Mouse (Mus musculus) lung, embryonic 16.5 days (tissue): Measurements from ENCODE around the gene Sptlc2. TPM values are rescaled to one million over a fixed set of nuclear protein-coding genes. Genes with fewer than 3 reads are reported as not detected.

Experiments used
- ATAC-seq: fragments of 200-750 bp; cut with Nextera tagmentation; 2 replicates; pipeline ENCODE4 v1.8.0; 2017; ENCODE audit warnings: low read depth, mild to moderate bottlenecking, moderate library complexity
- H3K27ac ChIP-seq: fragments of 300-500 bp; sonication (generic); 2 replicates; pipeline ENCODE4 v1.5.1; 2014; ENCODE audit warnings: mild to moderate bottlenecking, control low read depth, low read length
- H3K27me3 ChIP-seq: fragments of 300-500 bp; sonication (generic); 2 replicates; pipeline ENCODE4 v1.6.1; 2014; ENCODE audit warnings: low read depth, low read length, mixed read lengths; ENCODE audit not compliant: control insufficient read depth, insufficient read depth
- H3K36me3 ChIP-seq: fragments of 300-500 bp; sonication (generic); 2 replicates; pipeline ENCODE4 v1.6.1; 2014; ENCODE audit warnings: low read length; ENCODE audit not compliant: control insufficient read depth, insufficient read depth
- H3K4me1 ChIP-seq: fragments of 300-500 bp; sonication (generic); replicated peaks from 2 replicates; pipeline ENCODE4 v1.6.1; 2014; ENCODE audit warnings: low read length, mixed read lengths; ENCODE audit not compliant: control insufficient read depth, insufficient read depth
- H3K4me2 ChIP-seq: fragments of 300-500 bp; sonication (generic); 2 replicates; pipeline ENCODE4 v1.6.1; 2014; ENCODE audit warnings: low read depth, low read length, control low read depth
- H3K4me3 ChIP-seq: fragments of 300-500 bp; sonication (generic); 2 replicates; pipeline ENCODE4 v1.5.1; 2014; ENCODE audit warnings: mild to moderate bottlenecking, low read length, control low read depth
- H3K9ac ChIP-seq: fragments of 300-500 bp; sonication (generic); 2 replicates; pipeline ENCODE4 v1.6.1; 2014; ENCODE audit warnings: low read length, control low read depth
- H3K9me3 ChIP-seq: fragments of 300-500 bp; sonication (generic); 2 replicates; pipeline ENCODE4 v1.6.1; 2016; ENCODE audit warnings: low read length; ENCODE audit not compliant: control insufficient read depth
- WGBS: fragments of 180-500 bp; shearing (Covaris S2); extraction: QIAGEN DNeasy Blood & Tissue Kit; methylation state at CpG from one replicate; pipeline ENCODE4 v1.1.7; 2014; 5-methylcytosine and 5-hydroxymethylcytosine counted together
- polyA plus RNA-seq: library from polyadenylated mRNA; unstranded; fragments of >200 nt; fragmentation: Nextera tagmentation; extraction: Ambion mirVana; gene quantifications from 2 replicates; pipeline ENCODE4 v1.2.1, GENCODE M21; 2015

Sptlc2 gene
- polyA plus RNA-seq, 1 experiment from 2014 or later = 97.4 TPM

GRCm38 (mm10) chr12:87416690-87417089 is 28.5 kb upstream of the Sptlc2 start:
- 24% methylated on average over 7 of the region's 7 CpGs for WGBS
- Histone ChIP-seq H3K4me2 (no peak overlapping the region), H3K9me3 (no peaks in the 10 kb centered on the region), H3K4me1 (no peaks in the 10 kb centered on the region), H3K36me3 (no peaks in the 10 kb centered on the region), H3K27ac (no peak overlapping the region), H3K4me3 (no peak overlapping the region), H3K9ac (no peak overlapping the region), H3K27me3 (no peaks in the 10 kb centered on the region)
- peak; percentile 55; the same call in 1 of the 2 replicates for ATAC-seq

- no peaks in the 10 kb centered on the region for H3K27me3 ChIP-seq
- no peak overlapping the region for H3K9ac ChIP-seq
- no peaks in the 10 kb centered on the region for H3K36me3 ChIP-seq
- no peak overlapping the region for H3K4me3 ChIP-seq
- H3K4me1 ChIP-seq = no peaks in the 10 kb centered on the region; the same call in 1 of the 2 replicates
- no peaks in the 10 kb centered on the region for H3K9me3 ChIP-seq
- 58% methylated on average over 4 of the region's 4 CpGs for WGBS
- H3K4me2 ChIP-seq = no peak overlapping the region
- H3K27ac ChIP-seq = no peak overlapping the region
- no peak for ATAC-seq
These were observed 27.2 kb upstream of the Sptlc2 start for GRCm38 (mm10) chr12:87415358-87415757.

- no peaks in the 10 kb centered on the region for H3K27me3 ChIP-seq
- H3K36me3 ChIP-seq = no peaks in the 10 kb centered on the region
- no peaks in the 10 kb centered on the region for H3K9me3 ChIP-seq
- no peak overlapping the region for H3K9ac ChIP-seq
- H3K4me3 ChIP-seq = no peak overlapping the region
- H3K4me1 ChIP-seq = peaks cover 2% of the 10 kb centered on the region; the same call in 1 of the 2 replicates
- H3K27ac ChIP-seq = no peak overlapping the region
- 17% methylated on average over 4 of the region's 4 CpGs for WGBS
- peak; percentile 45; the same call in 1 of the 2 replicates for ATAC-seq
- H3K4me2 ChIP-seq = no peak overlapping the region
These were observed 25.1 kb upstream of the Sptlc2 start for GRCm38 (mm10) chr12:87413179-87413790.

GRCm38 (mm10) chr12:87410999-87411398 is 22.8 kb upstream of the Sptlc2 start:
- Histone ChIP-seq H3K9me3 (no peaks in the 10 kb centered on the region), H3K36me3 (no peaks in the 10 kb centered on the region), H3K9ac (no peak overlapping the region), H3K4me1 (peaks cover 3% of the 10 kb centered on the region; the same call in 1 of the 2 replicates), H3K27me3 (no peaks in the 10 kb centered on the region), H3K27ac (no peak overlapping the region), H3K4me2 (no peak overlapping the region), H3K4me3 (no peak overlapping the region)
- ATAC-seq = 0 out of 2 replicates have a peak, but pooled peaks have one; percentile 9
- WGBS = 31% methylated on average over 7 of the region's 7 CpGs

GRCm38 (mm10) chr12:87409123-87409522 is 21.0 kb upstream of the Sptlc2 start:
- Histone ChIP-seq H3K36me3 (no peaks in the 10 kb centered on the region), H3K27me3 (no peaks in the 10 kb centered on the region), H3K27ac (no peak overlapping the region), H3K9ac (no peak overlapping the region), H3K4me3 (no peak overlapping the region), H3K4me2 (no peak overlapping the region), H3K9me3 (no peaks in the 10 kb centered on the region), H3K4me1 (peaks cover 6% of the 10 kb centered on the region; the same call in 1 of the 2 replicates)
- ATAC-seq = no peak
- WGBS = 79% methylated on average over 4 of the region's 4 CpGs

- Histone ChIP-seq H3K27ac (peak overlapping the region; percentile 70), H3K4me2 (peak overlapping the region; percentile 46), H3K4me1 (peaks cover 6% of the 10 kb centered on the region; the same call in 1 of the 2 replicates), H3K36me3 (no peaks in the 10 kb centered on the region), H3K4me3 (peak overlapping the region; percentile 21), H3K9ac (peak overlapping the region; percentile 33; the same call in 1 of the 2 replicates), H3K9me3 (no peaks in the 10 kb centered on the region), H3K27me3 (no peaks in the 10 kb centered on the region)
- peak; percentile 80 for ATAC-seq
- WGBS = 21% methylated on average over 21 of the region's 21 CpGs
These were observed 19.9 kb upstream of the Sptlc2 start for GRCm38 (mm10) chr12:87407869-87408605.

- 39% methylated on average over 3 of the region's 3 CpGs for WGBS
- H3K9ac ChIP-seq = no peak overlapping the region
These were observed 17.6 kb upstream of the Sptlc2 start for GRCm38 (mm10) chr12:87405721-87406120.

GRCm38 (mm10) chr12:87405165-87405564 is 17.0 kb upstream of the Sptlc2 start:
- Histone ChIP-seq H3K9me3 (no peaks in the 10 kb centered on the region), H3K9ac (no peak overlapping the region), H3K4me2 (no peak overlapping the region), H3K27ac (no peak overlapping the region), H3K4me3 (no peak overlapping the region), H3K36me3 (no peaks in the 10 kb centered on the region), H3K4me1 (peaks cover 6% of the 10 kb centered on the region; the same call in 1 of the 2 replicates), H3K27me3 (no peaks in the 10 kb centered on the region)
- no peak for ATAC-seq
- WGBS = 70% methylated on average over 4 of the region's 4 CpGs

More at GRCm38 (mm10) chr12:87405721-87406120, 17.6 kb upstream of the Sptlc2 start:
- H3K4me3 ChIP-seq = no peak overlapping the region
- H3K27me3 ChIP-seq = no peaks in the 10 kb centered on the region
- H3K36me3 ChIP-seq = no peaks in the 10 kb centered on the region
- H3K4me1 ChIP-seq = peaks cover 6% of the 10 kb centered on the region; the same call in 1 of the 2 replicates
- no peak overlapping the region for H3K4me2 ChIP-seq
- no peaks in the 10 kb centered on the region for H3K9me3 ChIP-seq
- no peak overlapping the region for H3K27ac ChIP-seq
- peak; percentile 51; the same call in 1 of the 2 replicates for ATAC-seq

- 39% methylated on average over 6 of the region's 6 CpGs for WGBS
- 0 out of 2 replicates have a peak, but pooled peaks cover 3% of the 10 kb centered on the region for H3K4me1 ChIP-seq
These were observed 13.7 kb upstream of the Sptlc2 start for GRCm38 (mm10) chr12:87401883-87402282.

More at GRCm38 (mm10) chr12:87401883-87402282, 13.7 kb upstream of the Sptlc2 start:
- ATAC-seq = 0 out of 2 replicates have a peak, but pooled peaks have one; percentile 40
- Histone ChIP-seq H3K36me3 (no peaks in the 10 kb centered on the region), H3K27ac (no peak overlapping the region), H3K4me3 (no peak overlapping the region), H3K9ac (no peak overlapping the region), H3K9me3 (no peaks in the 10 kb centered on the region), H3K4me2 (no peak overlapping the region), H3K27me3 (no peaks in the 10 kb centered on the region)
